Mouse (Mus musculus): Measurements from ENCODE around the gene Mvp.

DNA sequence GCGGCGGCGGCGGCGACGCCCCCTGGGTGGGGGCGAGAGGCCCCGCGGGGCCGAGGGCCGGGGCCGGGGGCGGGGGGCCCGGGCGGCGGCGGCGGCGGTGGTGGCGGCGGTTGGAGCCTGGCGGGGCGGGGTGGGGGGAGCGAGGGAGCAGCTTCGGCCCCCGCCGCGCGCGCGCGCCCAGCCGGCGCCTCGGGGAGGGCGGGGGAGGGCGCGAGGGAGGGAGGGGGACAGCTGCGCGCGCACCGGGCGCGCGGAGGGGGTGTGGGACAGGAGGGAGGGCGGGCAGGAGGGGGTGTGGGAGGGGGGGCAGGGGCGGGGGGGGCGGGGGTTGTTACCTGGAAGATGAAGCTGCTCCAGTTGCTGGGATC is 12.2 kb upstream of the Mvp start:
- no peak for TF ChIP-seq CTCF (conservative IDR thresholded peaks at IDR 0.05; ENCODE audit: insufficient read depth, insufficient read length, low read depth, low read length)
- TF ChIP-seq POLR2A (IDR thresholded peaks at IDR 0.05; ENCODE audit: low read depth, low read length), result no peak
